Mouse (Mus musculus) megakaryocyte, adult 5-6 weeks (primary cell): ENCODE measurements around the gene 4933424G06Rik. TPM values are rescaled to one million over a fixed set of nuclear protein-coding genes. Genes with fewer than 3 reads are reported as not detected.

Experiments
- total RNA-seq, 2 experiments: library from RNA; stranded (forward) in 1 of 2; stranded (reverse) in 1 of 2; fragments of 153-499, 151-499 nt in 1 of 2; fragments of 221-1000, 200-1000 nt in 1 of 2; gene quantifications; 2 replicates each; pipeline versions ENCODE4 v1.2.3 to v1.2.4; 2015 to 2017

4933424G06Rik gene
- total RNA-seq, 2 experiments from 2014 or later = 0.33 TPM; not detected in 1

Other genes with a start within 250 kb of the 4933424G06Rik start
- 17.8 and 22.7 TPM in 2 replicates for gene Cnnm4, start 238.5 kb upstream of the 4933424G06Rik start, total RNA-seq (2015)
- gene Cnnm4, start 238.5 kb upstream of the 4933424G06Rik start, total RNA-seq (2017) = 15.2 and 16.3 TPM in 2 replicates
- 14.4 and 15.1 TPM in 2 replicates for gene Cnnm3, start 198.3 kb upstream of the 4933424G06Rik start, total RNA-seq (2015)
- 6.8 and 11.1 TPM in 2 replicates for gene Cnnm3, start 198.3 kb upstream of the 4933424G06Rik start, total RNA-seq (2017)
- gene Ankrd23, start 173.3 kb upstream of the 4933424G06Rik start, total RNA-seq (2015) = 2.3 and 2.4 TPM in 2 replicates
- gene Ankrd23, start 173.3 kb upstream of the 4933424G06Rik start, total RNA-seq (2017) = 2.2 and 9.8 TPM in 2 replicates
- not detected in 2 replicates for gene Gm42417, start 170.7 kb upstream of the 4933424G06Rik start, total RNA-seq (2015)
- not detected in 2 replicates for gene Gm42417, start 170.7 kb upstream of the 4933424G06Rik start, total RNA-seq (2017)
- 3.6 and 4.9 TPM in 2 replicates for gene Ankrd39, start 162.7 kb upstream of the 4933424G06Rik start, total RNA-seq (2015)
- 2.2 and 2.9 TPM in 2 replicates for gene Ankrd39, start 162.7 kb upstream of the 4933424G06Rik start, total RNA-seq (2017)
- 1.5 and 2.1 TPM in 2 replicates for gene Sema4c, start 151.8 kb upstream of the 4933424G06Rik start, total RNA-seq (2015)
- 1.8 and 3.6 TPM in 2 replicates for gene Sema4c, start 151.8 kb upstream of the 4933424G06Rik start, total RNA-seq (2017)
- 0.62 TPM in 1 of 2 replicates, not detected in the other for gene Fam178b, start 27.0 kb upstream of the 4933424G06Rik start, total RNA-seq (2015)
- gene Fam178b, start 27.0 kb upstream of the 4933424G06Rik start, total RNA-seq (2017) = not detected in 2 replicates
- gene Cox5b, start 18.7 kb upstream of the 4933424G06Rik start, total RNA-seq (2015) = 370 and 491 TPM in 2 replicates
- 820 and 835 TPM in 2 replicates for gene Cox5b, start 18.7 kb upstream of the 4933424G06Rik start, total RNA-seq (2017)
- 14.0 and 17.4 TPM in 2 replicates for gene Actr1b, start 4.3 kb downstream of the 4933424G06Rik start, total RNA-seq (2015)
- 34.7 and 37.7 TPM in 2 replicates for gene Actr1b, start 4.3 kb downstream of the 4933424G06Rik start, total RNA-seq (2017)
- 0.71 and 1.7 TPM in 2 replicates for gene Zap70, start 51.6 kb downstream of the 4933424G06Rik start, total RNA-seq (2015)
- 0.77 and 1.5 TPM in 2 replicates for gene Zap70, start 51.6 kb downstream of the 4933424G06Rik start, total RNA-seq (2017)
- gene Tmem131, start 233.5 kb downstream of the 4933424G06Rik start, total RNA-seq (2015) = 65.6 and 68.7 TPM in 2 replicates
- gene Tmem131, start 233.5 kb downstream of the 4933424G06Rik start, total RNA-seq (2017) = 20.3 and 32.8 TPM in 2 replicates